In the genomic region with DNA sequence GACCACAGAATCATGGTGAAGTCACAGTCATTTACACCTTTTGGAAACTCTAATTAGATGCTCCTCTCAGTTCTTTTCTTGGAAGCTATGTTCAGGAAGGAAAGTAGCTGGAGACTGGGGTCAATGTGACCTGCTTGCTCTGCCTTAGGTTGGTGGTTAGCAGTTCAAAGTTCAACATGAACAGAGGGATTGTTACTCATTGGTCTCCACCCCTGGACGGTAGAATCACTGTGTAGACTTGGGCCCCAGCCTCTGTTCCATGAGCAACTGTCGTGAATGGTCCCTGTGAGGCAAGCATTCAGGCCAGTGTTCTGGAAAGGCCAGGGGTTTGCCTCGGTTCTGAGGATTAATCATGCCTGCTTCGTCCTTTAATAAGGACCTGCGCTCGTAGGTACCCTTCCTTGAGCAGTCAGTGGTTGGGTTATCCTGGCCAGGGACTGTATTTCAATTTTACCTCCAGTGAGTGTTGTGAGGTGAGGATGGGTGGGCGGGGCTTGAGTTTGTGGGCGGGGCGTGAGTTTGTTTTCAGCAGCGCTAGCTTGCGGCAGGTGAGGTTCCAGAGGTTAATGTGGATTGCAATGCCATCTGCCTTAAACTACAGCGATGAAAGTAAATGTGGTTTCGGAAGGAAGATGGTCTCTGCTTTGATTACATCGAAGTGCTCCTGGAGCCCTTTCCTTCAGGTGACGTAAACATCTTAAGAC, we compare ENCODE assay signal across 17 mouse cellular contexts.
DNase-seq lines count a peak whose midpoint lies in the region; ATAC-seq lines count a peak whose summit lies in the region.
"Had no signal": no experiment of that assay in that cellular context is flagged by ENCODE, and none has a peak within 500 bp of the region (broad histone marks: within the 10 kb centered on the region; RNA-seq: fewer than 3 reads in every experiment).

No protein-coding gene starts in this region.

- no peaks in the 10 kb centered on the region; the same call in 1 of the 2 replicates for H3K4me1 ChIP-seq in kidney, embryonic 14.5 days (ENCODE audit: control insufficient read depth, insufficient read depth, low read length)
- peaks cover 48% of the 10 kb centered on the region for H3K4me1 ChIP-seq in forebrain, embryonic 15.5 days
- H3K4me1 ChIP-seq in hindbrain, embryonic 16.5 days (ENCODE audit: control insufficient read depth, insufficient read depth, low read depth, low read length): peaks cover 15% of the 10 kb centered on the region
- H3K4me1 ChIP-seq: embryonic facial prominence, embryonic 15.5 days had no signal

- H3K4me3 ChIP-seq in kidney, embryonic 14.5 days (ENCODE audit: low read length): no peak overlapping the region
- H3K4me3 ChIP-seq in forebrain, embryonic 15.5 days: no peak overlapping the region
- H3K4me3 ChIP-seq in hindbrain, embryonic 16.5 days (ENCODE audit: low read length): no peak overlapping the region
- H3K4me3 ChIP-seq: embryonic facial prominence, embryonic 15.5 days; neural tube, embryonic 13.5 days had no signal

- no peak; the same call in 1 of the 2 replicates for ATAC-seq in kidney, embryonic 14.5 days (ENCODE audit: low FRiP score, low TSS enrichment)
- no peak for ATAC-seq in forebrain, embryonic 15.5 days (replicated peaks)
- no peak for ATAC-seq in hindbrain, embryonic 16.5 days
- ATAC-seq: hindbrain, postnatal 0 days had no signal

- no peak overlapping the region for H3K9ac ChIP-seq in kidney, embryonic 14.5 days (ENCODE audit: low read depth, low read length)
- H3K9ac ChIP-seq in forebrain, embryonic 15.5 days (replicated peaks): no peak overlapping the region
- H3K9ac ChIP-seq in hindbrain, embryonic 16.5 days (ENCODE audit: low read depth, low read length): no peak overlapping the region
- H3K9ac ChIP-seq: embryonic facial prominence, embryonic 15.5 days; neural tube, embryonic 13.5 days had no signal

- peak; percentile 18 for DNase-seq in kidney, adult 9 months
- peak; percentile 5 for DNase-seq in R1 (ENCODE audit: low read depth, low spot score)
- DNase-seq in kidney, postnatal 4 days: peak; percentile 33 to 44
- no peak for DNase-seq in urinary bladder, adult 2 months (ENCODE audit: low spot score)
- no peak for DNase-seq in adrenal gland, adult 2 months
- DNase-seq: adrenal gland, postnatal 36 days; B cell, adult 2 months; cerebellum, postnatal 25 days; gastrocnemius, postnatal 36 days; layer of hippocampus, adult 9-11 months; lung, adult 2 months had no signal

- H3K27ac ChIP-seq in kidney, embryonic 14.5 days (ENCODE audit: low read depth, low read length): no peak overlapping the region
- no peak overlapping the region for H3K27ac ChIP-seq in forebrain, embryonic 15.5 days (replicated peaks)
- no peak overlapping the region for H3K27ac ChIP-seq in hindbrain, embryonic 16.5 days (ENCODE audit: low read depth, low read length)
- H3K27ac ChIP-seq: embryonic facial prominence, embryonic 15.5 days; hindbrain, postnatal 0 days had no signal

- H3K27me3 ChIP-seq in kidney, embryonic 14.5 days (ENCODE audit: control insufficient read depth, insufficient read depth, low read length): no peaks in the 10 kb centered on the region
- no peaks in the 10 kb centered on the region for H3K27me3 ChIP-seq in forebrain, embryonic 15.5 days
- H3K27me3 ChIP-seq in hindbrain, embryonic 16.5 days (replicated peaks; ENCODE audit: control insufficient read depth, insufficient read depth, low read length): no peaks in the 10 kb centered on the region
- H3K27me3 ChIP-seq: embryonic facial prominence, embryonic 15.5 days had no signal

- H3K4me2 ChIP-seq in kidney, embryonic 14.5 days (replicated peaks; ENCODE audit: low read depth, low read length): no peak overlapping the region
- H3K4me2 ChIP-seq in forebrain, embryonic 15.5 days (replicated peaks): peak overlapping the region; percentile 20
- no peak overlapping the region for H3K4me2 ChIP-seq in hindbrain, embryonic 16.5 days (ENCODE audit: low read length)
- H3K4me2 ChIP-seq: embryonic facial prominence, embryonic 15.5 days; neural tube, embryonic 13.5 days had no signal

- H3K36me3 ChIP-seq in kidney, embryonic 14.5 days (ENCODE audit: control insufficient read depth, insufficient read depth, low read length): no peaks in the 10 kb centered on the region
- no peaks in the 10 kb centered on the region for H3K36me3 ChIP-seq in forebrain, embryonic 15.5 days
- no peaks in the 10 kb centered on the region for H3K36me3 ChIP-seq in hindbrain, embryonic 16.5 days (ENCODE audit: control insufficient read depth, insufficient read depth, low read length)
- H3K36me3 ChIP-seq: embryonic facial prominence, embryonic 15.5 days; neural tube, embryonic 13.5 days had no signal

- no peaks in the 10 kb centered on the region for H3K9me3 ChIP-seq in kidney, embryonic 14.5 days (ENCODE audit: control insufficient read depth, low read length)
- H3K9me3 ChIP-seq in forebrain, embryonic 15.5 days: no peaks in the 10 kb centered on the region
- no peaks in the 10 kb centered on the region for H3K9me3 ChIP-seq in hindbrain, embryonic 16.5 days (ENCODE audit: control insufficient read depth, low read length)
- H3K9me3 ChIP-seq: embryonic facial prominence, embryonic 15.5 days; neural tube, embryonic 13.5 days had no signal

- WGBS in kidney, embryonic 14.5 days: 39% methylated on average over 15 of the region's 15 CpGs
- 27% methylated on average over 15 of the region's 15 CpGs for WGBS in forebrain, embryonic 15.5 days
- 47% methylated on average over 15 of the region's 15 CpGs for WGBS in hindbrain, embryonic 16.5 days

Comparison
In these comparisons a context has a peak if more than half of its experiments do, and no peak if none do; other contexts are left out.
1. DNase-seq: peak in kidney, adult 9 months (single experiment), R1 (single experiment) and kidney, postnatal 4 days (2 of 2); none in urinary bladder, adult 2 months (single experiment) and adrenal gland, adult 2 months (single experiment).